ENCODE assay signal across 8 mouse cellular contexts in the genomic region with DNA sequence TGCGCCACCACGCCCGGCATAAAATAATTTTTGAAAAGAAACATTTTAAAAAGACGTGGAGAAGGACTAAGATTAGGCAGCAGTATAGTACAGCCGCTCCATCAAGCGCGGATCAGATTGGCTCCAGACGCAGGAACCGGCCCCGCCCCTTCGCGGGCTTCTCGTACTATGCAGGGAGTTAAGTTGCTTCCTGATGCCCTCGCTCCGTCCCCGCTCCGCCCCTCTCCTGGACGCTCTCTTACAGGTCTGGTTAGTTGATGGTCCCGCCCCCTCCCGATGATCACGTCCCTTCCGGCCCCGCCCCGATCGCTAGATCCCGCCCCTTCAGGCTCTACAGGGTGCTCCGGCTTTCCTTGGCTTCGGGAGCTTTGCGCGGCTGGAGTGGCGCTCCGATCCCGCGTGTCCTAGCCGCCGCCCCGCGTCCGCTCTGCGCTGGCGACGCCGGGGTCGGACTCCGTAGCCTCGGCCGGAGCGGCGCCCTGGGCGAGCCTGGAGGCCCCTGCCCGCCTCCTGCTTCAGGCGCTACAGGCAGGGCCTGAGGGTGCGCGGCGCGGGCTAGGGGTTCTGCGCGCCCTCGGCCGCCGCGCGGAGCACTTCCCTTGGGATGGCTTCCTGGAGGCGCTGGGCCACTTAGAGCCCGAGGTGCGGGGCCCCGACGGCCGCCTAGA. TPM values are rescaled to one million over a fixed set of nuclear protein-coding genes. Genes with fewer than 3 reads are reported as not detected.
DNase-seq lines count a peak whose midpoint lies in the region; ATAC-seq and TF ChIP-seq lines count a peak whose summit lies in the region.

A gene (plus strand): TSS at position 308 of the 668 bp plus-strand sequence.

- H3K4me1 ChIP-seq in hindbrain, embryonic 13.5 days (replicated peaks), result peaks cover 30% of the 10 kb centered on the region

- WGBS in hindbrain, embryonic 13.5 days, result under 1% methylated on average over 66 of the region's 69 CpGs

- peak within 1 kb of the TSS; percentile 91 for H3K27ac ChIP-seq in hindbrain, embryonic 13.5 days

- CTCF ChIA-PET in Patski (lab: Charles Lee), result interaction anchor here (1.0 to 1.5 kb wide), 2 partner anchors 14 to 81 kb away, joined by 4 read pairs; a partner anchor contains a TSS

- ATAC-seq in Patski, result peak; percentile 96
- ATAC-seq in hindbrain, embryonic 13.5 days (ENCODE audit: low FRiP score), result peak; percentile 98

- H3K4me2 ChIP-seq in hindbrain, embryonic 13.5 days, result peak within 1 kb of the TSS; percentile 87

- in situ Hi-C loops in Patski (cut with MboI; ENCODE audit: low pct_unique_long_range_greater_than_20kb), result no loop called here

- peak; percentile 89 for DNase-seq in Patski (ENCODE audit: low read depth, low spot score)
- DNase-seq in cerebellum, postnatal 14 days, result peak; percentile 95 to 97
- peak; percentile 90 to 93 for DNase-seq in frontal cortex, postnatal 14 days (ENCODE audit: low spot score in 2 of 2)
- peak; percentile 75 to 76 for DNase-seq in layer of hippocampus, postnatal 25 days (ENCODE audit: extremely low spot score in 1 of 2, low spot score in 1 of 2)
- DNase-seq in lung, postnatal 25 days (ENCODE audit: low spot score), result peak; percentile 97
- peak; percentile 100 for DNase-seq in retina, embryonic 14.5 days (ENCODE audit: low spot score)
- DNase-seq in thymus, postnatal 4 days, result peak; percentile 98

- H3K36me3 ChIP-seq in hindbrain, embryonic 13.5 days, result peaks cover 25% of the 10 kb centered on the region

- H3K4me3 ChIP-seq in hindbrain, embryonic 13.5 days, result peak within 1 kb of the TSS; percentile 82

- H3K9ac ChIP-seq in hindbrain, embryonic 13.5 days, result peak within 1 kb of the TSS; percentile 86

- no peaks in the 10 kb centered on the region for H3K9me3 ChIP-seq in hindbrain, embryonic 13.5 days

- POLR2A ChIA-PET in Patski (lab: Charles Lee), result interaction anchor here (0.9 to 1.8 kb wide), 6 partner anchors 10 to 135 kb away, joined by 3 to 5 read pairs (median 4); no protein-coding TSS in a partner anchor

- TF ChIP-seq CTCF in Patski (IDR thresholded peaks at IDR 0.05), result no peak

- H3K27me3 ChIP-seq in Patski, result no peaks in the 10 kb centered on the region
- no peaks in the 10 kb centered on the region for H3K27me3 ChIP-seq in hindbrain, embryonic 13.5 days

RNA-seq across cellular contexts. Expression of the gene that starts here (rescaled TPM):
- 44.9 TPM for polyA plus RNA-seq in Patski (2021)
- polyA plus RNA-seq in hindbrain, embryonic 13.5 days (2015; fragmentation: Nextera tagmentation; extraction: Ambion mirVana), result 21.9 and 24.2 TPM in 2 replicates
- 10 to 100 TPM; 22.6 to 27.1 TPM for total RNA-seq in layer of hippocampus, postnatal 25 days (2021)

Comparison
In these comparisons a context has a peak if more than half of its experiments do, and no peak if none do; other contexts are left out.
1. Peak in every context shown above with its lines: DNase-seq, ATAC-seq, H3K4me3 ChIP-seq and H3K27ac ChIP-seq.